Mouse (Mus musculus): Measurements from ENCODE around the gene Dydc1.
A peak's percentile ranks its signal among the peaks of the same experiment; 100 is the strongest.

Dydc1 gene

GRCm38 (mm10) chr14:41098726-41099125, 26.0 kb downstream of the Dydc1 start:
- DNase-seq (ENCODE audit: low spot score in 2 of 2), result no peak

GRCm38 (mm10) chr14:41100712-41101111, 28.0 kb downstream of the Dydc1 start:
- DNase-seq (ENCODE audit: low spot score in 2 of 2), result no peak

DNA sequence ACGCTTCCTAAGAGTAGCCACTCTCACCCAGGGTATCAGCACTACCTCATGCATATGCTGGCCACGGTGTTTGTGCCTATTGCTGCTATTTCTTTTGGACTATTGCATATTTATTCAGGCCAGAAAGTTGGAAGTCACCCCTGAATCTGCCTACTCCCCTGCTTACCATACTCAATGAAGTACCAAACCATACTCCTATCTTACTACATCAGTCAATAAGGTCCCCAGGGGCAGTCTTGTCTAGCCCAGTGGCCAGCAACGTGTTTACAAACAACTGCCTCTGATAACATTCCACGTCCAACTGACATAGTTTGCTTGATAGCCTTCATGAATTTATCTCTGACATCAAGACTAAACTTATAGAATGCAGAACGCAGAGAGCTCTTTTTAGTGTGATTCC, 28.5 kb downstream of the Dydc1 start:
- no peak for DNase-seq (ENCODE audit: low spot score in 2 of 2)

DNA sequence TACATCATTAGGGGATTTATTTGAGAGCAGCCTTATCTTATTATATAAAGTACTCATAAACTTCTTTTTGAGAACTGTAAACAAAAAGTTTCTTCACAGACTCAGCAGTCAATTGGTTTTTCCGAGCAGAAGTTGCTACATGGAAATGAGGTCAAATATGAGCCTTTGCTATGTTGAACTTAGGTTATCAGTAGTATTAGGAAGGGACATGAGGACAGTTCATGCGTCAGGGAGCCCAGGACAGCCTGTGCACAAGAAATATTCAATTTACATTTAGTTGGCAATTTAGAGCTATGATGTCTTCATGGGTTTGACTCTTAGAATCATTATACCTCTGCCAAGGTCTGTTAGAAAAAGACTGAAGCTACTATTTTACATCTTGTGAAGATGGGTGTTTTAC, 29.6 kb downstream of the Dydc1 start:
- no peak for DNase-seq (ENCODE audit: low spot score in 2 of 2)

GRCm38 (mm10) chr14:41104853-41105444, 32.2 kb downstream of the Dydc1 start, which contains the start of gene Mat1a:
Gene Mat1a, plus strand, starts transcription at chr14:41105035.
- no peak for DNase-seq (ENCODE audit: low spot score in 2 of 2)

GRCm38 (mm10) chr14:41111031-41111668, 38.4 kb downstream of the Dydc1 start:
- no peak for DNase-seq (ENCODE audit: low spot score in 2 of 2)

DNA sequence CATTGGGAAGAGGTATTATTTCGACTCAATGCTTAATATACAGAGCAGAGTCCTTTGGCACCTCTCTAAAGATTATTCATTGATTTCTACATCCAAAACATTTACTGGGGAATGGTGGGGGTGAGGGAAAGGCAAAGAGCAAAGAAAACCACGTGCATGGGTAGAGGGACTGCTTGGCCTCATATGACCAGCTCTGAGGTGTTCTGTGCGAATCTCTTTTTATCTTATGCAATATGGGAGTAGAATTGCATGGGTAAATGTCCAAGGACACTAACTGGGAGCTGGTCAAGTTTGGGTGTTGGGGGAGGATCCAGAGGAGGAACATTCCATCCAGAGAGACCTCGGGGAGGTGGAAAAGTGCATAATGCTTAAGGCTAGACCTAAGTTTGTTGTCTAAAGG, 40.2 kb downstream of the Dydc1 start:
- DNase-seq (ENCODE audit: low spot score in 2 of 2), result no peak

DNA sequence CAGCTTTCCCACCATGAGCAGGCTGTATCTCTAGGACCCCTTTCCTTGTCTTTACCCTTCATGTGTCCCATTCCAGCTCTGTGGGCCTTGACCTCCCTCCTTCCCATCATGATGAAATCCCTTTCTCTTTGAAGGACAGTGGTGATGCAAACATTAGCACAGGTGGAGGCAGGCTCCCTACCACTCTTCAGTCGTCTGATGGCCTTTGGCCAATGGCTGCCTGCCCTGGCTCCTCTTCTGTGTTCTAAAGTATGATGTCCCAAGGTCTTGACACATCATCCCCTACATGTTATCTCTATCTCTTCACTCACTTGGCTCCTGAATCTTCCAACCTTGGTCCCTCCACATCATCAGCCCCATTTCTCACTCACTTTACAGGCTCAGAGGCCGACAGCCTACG, 43.6 kb downstream of the Dydc1 start:
- no peak for DNase-seq (ENCODE audit: low spot score in 2 of 2)

GRCm38 (mm10) chr14:41124683-41125082, 52.0 kb downstream of the Dydc1 start:
- no peak for DNase-seq (ENCODE audit: low spot score in 2 of 2)

- peak in 1 of 2 experiments; percentile 18 for DNase-seq (ENCODE audit: low spot score in 2 of 2)
These were observed 55.3 kb downstream of the Dydc1 start for GRCm38 (mm10) chr14:41127997-41128396.

- DNase-seq (ENCODE audit: low spot score in 2 of 2), result no peak
These were observed 58.8 kb downstream of the Dydc1 start, which contains the start of gene Sftpa1 for GRCm38 (mm10) chr14:41131540-41131939. Gene Sftpa1, plus strand, starts transcription at chr14:41131782.

DNA sequence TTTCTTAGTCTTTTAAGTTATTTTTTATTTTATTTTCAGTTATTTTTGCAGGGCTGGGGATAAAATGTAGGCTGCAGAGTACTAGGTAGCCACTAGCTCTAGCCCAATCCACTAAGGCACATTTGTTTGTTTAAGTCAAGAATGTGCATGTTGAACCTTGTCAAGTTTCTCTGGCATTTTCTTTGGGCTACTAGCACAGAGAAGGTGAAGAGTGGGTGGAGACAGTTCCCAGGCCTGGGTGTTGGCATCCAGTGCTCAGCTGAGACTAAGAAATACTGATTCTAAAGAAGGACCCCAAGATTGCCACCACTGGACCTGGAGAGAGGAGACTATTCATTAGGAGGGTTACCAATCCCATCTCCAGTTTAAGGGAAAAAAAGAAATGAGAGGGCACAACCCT, 64.3 kb downstream of the Dydc1 start:
- no peak for DNase-seq (ENCODE audit: low spot score in 2 of 2)

GRCm38 (mm10) chr14:41140686-41141085, 68.0 kb downstream of the Dydc1 start:
- no peak for DNase-seq (ENCODE audit: low spot score in 2 of 2)

All from cerebellum, postnatal 4 days (tissue).